Mouse (Mus musculus) cerebellum, adult 2 months (tissue): Measurements from ENCODE around the gene Zbtb20. TPM values are rescaled to one million over a fixed set of nuclear protein-coding genes. Genes with fewer than 3 reads are reported as not detected.

Source experiments
- DNase-seq, 2 experiments: peaks; one replicate each; pipeline ENCODE4 v3.0.0; 2021
- H3K27ac ChIP-seq: fragments of 200-500 bp; 2 replicates; pipeline ENCODE4 v1.5.1; 2012; ENCODE audit warnings: low read length, control low read depth, inconsistent platforms; ENCODE audit not compliant: insufficient read depth
- H3K27me3 ChIP-seq: fragments of 200-500 bp; 2 replicates; pipeline ENCODE4 v1.6.1; 2012; ENCODE audit warnings: inconsistent platforms, mild to moderate bottlenecking, low read length, moderate library complexity; ENCODE audit not compliant: control insufficient read depth, insufficient read depth
- H3K4me1 ChIP-seq: fragments of 200-500 bp; 2 replicates; pipeline ENCODE4 v1.6.1; 2011; ENCODE audit warnings: low read length; ENCODE audit not compliant: control insufficient read depth, insufficient read depth
- H3K4me3 ChIP-seq: fragments of 200-500 bp; replicated peaks from 2 replicates; pipeline ENCODE3; 2011; ENCODE audit warnings: mild to moderate bottlenecking, low read depth, low read length, control low read depth; ENCODE audit not compliant: insufficient read depth
- CTCF ChIP-seq: fragments of 200-500 bp; IDR thresholded peaks from 2 replicates; pipeline ENCODE4 v1.5.1; 2011; ENCODE audit warnings: low read depth, mild to moderate bottlenecking, control low read depth, low read length, moderate library complexity, borderline replicate concordance; ENCODE audit not compliant: insufficient read depth
- POLR2A ChIP-seq: fragments of 200-500 bp; IDR thresholded peaks from 2 replicates; pipeline ENCODE4 v1.6.1; 2011; ENCODE audit warnings: low read length, control low read depth, borderline replicate concordance; ENCODE audit not compliant: insufficient read depth
- WGBS: fragments of 180-500 bp; shearing (Covaris S2); methylation state at CpG from one replicate; pipeline ENCODE4 v1.1.7; 2018; 5-methylcytosine and 5-hydroxymethylcytosine counted together
- polyA plus RNA-seq: library from polyadenylated mRNA; depleted of rRNA; stranded (reverse); fragments of >200 nt; gene quantifications from 2 replicates; pipeline ENCODE4 v1.2.3, GENCODE M21; 2012

The Zbtb20 gene
- polyA plus RNA-seq, 1 experiment = 25.2 TPM

- Histone ChIP-seq H3K27me3 (no peaks in the 10 kb centered on the region), H3K27ac (no peak overlapping the region), H3K4me3 (no peak overlapping the region), H3K4me1 (no peaks in the 10 kb centered on the region)
- TF ChIP-seq POLR2A (no peak), CTCF (no peak)
- 95% methylated on average over 3 of the region's 3 CpGs for WGBS
- DNase-seq = no peak
These were observed 771.3 kb downstream of the Zbtb20 start for GRCm38 (mm10) chr16:43646943-43647342.

- H3K4me3 ChIP-seq = no peak overlapping the region
- no peak for TF ChIP-seq POLR2A
- no peaks in the 10 kb centered on the region for H3K4me1 ChIP-seq
- WGBS = 89% methylated on average over 1 of the region's 1 CpGs
- no peaks in the 10 kb centered on the region for H3K27me3 ChIP-seq
- no peak overlapping the region for H3K27ac ChIP-seq
- DNase-seq = no peak
These were observed 772.0 kb downstream of the Zbtb20 start for GRCm38 (mm10) chr16:43647641-43648040.

- no peak for DNase-seq
- H3K4me3 ChIP-seq = no peak overlapping the region
- H3K27ac ChIP-seq = no peak overlapping the region
- no peak for TF ChIP-seq CTCF
- TF ChIP-seq POLR2A = no peak
- no peaks in the 10 kb centered on the region for H3K4me1 ChIP-seq
- no peaks in the 10 kb centered on the region for H3K27me3 ChIP-seq
- WGBS = 97% methylated on average over 3 of the region's 3 CpGs
These were observed 774.8 kb downstream of the Zbtb20 start for GRCm38 (mm10) chr16:43650355-43651080.

- 84% methylated on average over 2 of the region's 2 CpGs for WGBS
These were observed 777.6 kb downstream of the Zbtb20 start for GRCm38 (mm10) chr16:43653288-43653687.

GRCm38 (mm10) chr16:43654269-43654668 lies 778.6 kb downstream of the Zbtb20 start:
- Histone ChIP-seq H3K27me3 (no peaks in the 10 kb centered on the region), H3K27ac (no peak overlapping the region), H3K4me3 (no peak overlapping the region), H3K4me1 (no peaks in the 10 kb centered on the region)
- DNase-seq = no peak
- WGBS = 96% methylated on average over 3 of the region's 3 CpGs
- TF ChIP-seq CTCF (no peak), POLR2A (no peak)

More at GRCm38 (mm10) chr16:43653288-43653687, 777.6 kb downstream of the Zbtb20 start:
- no peak overlapping the region for H3K27ac ChIP-seq
- no peaks in the 10 kb centered on the region for H3K4me1 ChIP-seq
- TF ChIP-seq CTCF = no peak
- TF ChIP-seq POLR2A = no peak
- no peak overlapping the region for H3K4me3 ChIP-seq
- DNase-seq = no peak
- H3K27me3 ChIP-seq = no peaks in the 10 kb centered on the region

GRCm38 (mm10) chr16:43655183-43655787 lies 779.6 kb downstream of the Zbtb20 start:
- TF ChIP-seq CTCF = no peak
- TF ChIP-seq POLR2A = no peak
- Histone ChIP-seq H3K4me3 (no peak overlapping the region), H3K27ac (no peak overlapping the region), H3K27me3 (no peaks in the 10 kb centered on the region), H3K4me1 (no peaks in the 10 kb centered on the region)
- 72% methylated on average over 6 of the region's 6 CpGs for WGBS
- DNase-seq = peak in 1 of 2 experiments; percentile 47

- 96% methylated on average over 5 of the region's 5 CpGs for WGBS
- H3K27me3 ChIP-seq = no peaks in the 10 kb centered on the region
- H3K4me3 ChIP-seq = no peak overlapping the region
- H3K27ac ChIP-seq = no peak overlapping the region
- TF ChIP-seq CTCF = no peak
- no peak for TF ChIP-seq POLR2A
- no peak for DNase-seq
- no peaks in the 10 kb centered on the region for H3K4me1 ChIP-seq
These were observed 785.9 kb downstream of the Zbtb20 start for GRCm38 (mm10) chr16:43661576-43661975.
